Mouse (Mus musculus): ENCODE data around the gene Stard10. TPM values are rescaled to one million over a fixed set of nuclear protein-coding genes. Genes with fewer than 3 reads are reported as not detected.
A peak's percentile ranks its signal among the peaks of the same experiment; 100 is the strongest.

Stard10 gene
- polyA plus RNA-seq, 1 experiment, result 107 TPM

DNA sequence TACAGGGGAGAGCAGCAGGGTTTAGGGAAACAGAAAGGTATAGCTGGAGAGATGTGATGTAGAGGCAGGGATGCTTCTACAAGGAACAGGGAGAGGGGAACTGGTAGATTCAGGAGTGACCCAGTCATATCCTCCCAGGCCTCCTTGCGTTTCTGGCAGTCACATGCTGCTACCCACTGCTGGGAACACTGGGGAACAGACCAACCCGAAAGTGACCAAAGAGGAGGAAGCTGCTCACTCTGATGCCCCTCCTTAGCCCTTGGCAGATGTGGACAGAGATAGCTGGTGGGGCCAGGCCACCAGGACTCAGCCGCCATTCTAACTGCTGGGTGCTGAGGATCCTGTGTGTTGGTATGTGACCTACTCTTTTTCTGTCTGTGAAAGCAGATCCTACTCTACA is 66.9 kb downstream of the Stard10 start:
- no peak for DNase-seq
- TF ChIP-seq POLR2A (IDR thresholded peaks at IDR 0.05; ENCODE audit: borderline replicate concordance, extremely low read depth, low read depth, low read length), result no peak
- TF ChIP-seq CTCF (IDR thresholded peaks at IDR 0.05; ENCODE audit: insufficient read depth, low read length), result no peak
- Histone ChIP-seq H3K4me1 (ENCODE audit: control insufficient read depth, insufficient read depth, low read length) (peaks cover 25% of the 10 kb centered on the region), H3K4me3 (replicated peaks; ENCODE audit: extremely low read depth, low read depth, low read length) (no peak overlapping the region)
- WGBS, result 43% methylated on average over 3 of the region's 3 CpGs

DNA sequence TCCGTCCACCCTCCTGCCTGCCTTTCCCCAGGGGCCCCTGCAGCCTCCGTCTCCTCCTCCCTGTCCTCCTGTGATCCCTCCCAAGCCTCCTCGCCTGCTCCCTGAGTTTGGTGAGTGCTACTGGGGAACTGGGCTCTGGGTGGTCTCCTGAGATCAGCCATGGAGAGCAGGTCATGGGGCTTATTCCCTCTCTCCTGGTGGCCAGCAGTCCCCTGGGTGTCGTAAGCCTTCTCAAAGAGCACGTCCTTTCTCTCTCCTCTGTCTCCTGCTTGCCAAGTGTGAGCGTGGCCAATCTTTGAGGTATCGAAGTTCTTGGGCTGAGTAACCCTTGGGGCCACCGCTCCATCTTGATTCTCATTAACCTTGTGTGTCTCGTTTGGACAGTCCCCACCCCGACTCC is 68.0 kb downstream of the Stard10 start:
- TF ChIP-seq CTCF (IDR thresholded peaks at IDR 0.05; ENCODE audit: insufficient read depth, low read length), result no peak
- Histone ChIP-seq H3K4me3 (replicated peaks; ENCODE audit: extremely low read depth, low read depth, low read length) (peak overlapping the region; percentile 2), H3K4me1 (ENCODE audit: control insufficient read depth, insufficient read depth, low read length) (peaks cover 19% of the 10 kb centered on the region)
- no peak for DNase-seq
- WGBS, result 32% methylated on average over 10 of the region's 10 CpGs

DNA sequence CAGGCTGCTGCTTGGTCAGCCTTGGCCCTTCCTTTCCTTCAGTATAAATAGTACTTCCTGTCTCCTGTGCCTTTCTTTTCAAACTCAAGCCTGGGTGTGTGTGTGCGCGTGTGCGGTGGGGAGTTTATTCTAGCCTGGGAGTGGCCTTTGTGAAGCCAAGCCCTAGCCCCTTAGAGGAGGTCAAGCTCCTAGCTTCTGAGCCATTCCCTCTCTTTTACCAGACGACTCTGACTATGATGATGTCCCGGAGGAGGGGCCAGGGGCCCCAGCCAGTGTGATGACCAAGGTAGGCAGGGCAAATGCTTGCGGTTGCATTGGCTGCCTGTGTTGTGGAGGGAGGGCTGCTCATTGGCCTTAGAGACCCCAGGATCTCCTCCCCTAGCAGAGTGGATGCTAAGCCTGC is 68.4 kb downstream of the Stard10 start:
- DNase-seq, result no peak
- 32% methylated on average over 6 of the region's 6 CpGs for WGBS
- H3K4me1 ChIP-seq (ENCODE audit: control insufficient read depth, insufficient read depth, low read length), result peaks cover 19% of the 10 kb centered on the region
- TF ChIP-seq CTCF (IDR thresholded peaks at IDR 0.05; ENCODE audit: insufficient read depth, low read length), result no peak
- TF ChIP-seq POLR2A (IDR thresholded peaks at IDR 0.05; ENCODE audit: borderline replicate concordance, extremely low read depth, low read depth, low read length), result no peak
- H3K4me3 ChIP-seq (replicated peaks; ENCODE audit: extremely low read depth, low read depth, low read length), result peak overlapping the region; percentile 22

DNA sequence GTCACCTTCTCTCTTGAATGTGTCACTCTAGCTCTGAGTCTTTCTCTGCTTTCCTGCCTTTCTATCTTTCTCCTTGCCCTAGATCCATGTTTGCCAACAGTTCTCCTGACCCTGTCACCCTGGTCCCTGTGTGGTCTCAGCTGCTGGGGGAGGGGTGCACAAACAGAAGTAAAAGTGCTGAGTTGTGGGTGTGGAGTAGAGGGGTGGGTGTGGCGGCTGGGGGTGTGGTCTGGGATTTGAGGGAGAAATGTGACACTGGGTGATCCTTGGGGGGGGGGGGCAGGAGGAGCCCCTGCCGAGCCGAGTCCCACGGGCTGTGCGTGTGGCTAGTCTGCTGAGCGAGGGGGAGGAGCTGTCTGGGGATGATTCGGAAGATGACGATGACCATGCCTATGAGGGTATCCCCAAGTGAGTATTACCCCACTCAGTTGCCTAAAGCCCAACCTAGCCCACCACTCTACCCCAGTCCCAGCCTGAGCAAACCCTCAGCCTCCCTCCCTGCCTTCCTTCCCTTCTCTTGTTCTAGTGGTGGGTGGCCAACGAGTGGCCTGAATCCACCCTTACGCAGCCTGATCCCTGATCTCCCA is 69.1 kb downstream of the Stard10 start:
- 55% methylated on average over 10 of the region's 10 CpGs for WGBS
- TF ChIP-seq CTCF (IDR thresholded peaks at IDR 0.05; ENCODE audit: insufficient read depth, low read length), result no peak
- no peak for TF ChIP-seq POLR2A (IDR thresholded peaks at IDR 0.05; ENCODE audit: borderline replicate concordance, extremely low read depth, low read depth, low read length)
- Histone ChIP-seq H3K4me3 (replicated peaks; ENCODE audit: extremely low read depth, low read depth, low read length) (peak overlapping the region; percentile 6), H3K4me1 (ENCODE audit: control insufficient read depth, insufficient read depth, low read length) (peaks cover 19% of the 10 kb centered on the region)
- DNase-seq, result no peak

DNA sequence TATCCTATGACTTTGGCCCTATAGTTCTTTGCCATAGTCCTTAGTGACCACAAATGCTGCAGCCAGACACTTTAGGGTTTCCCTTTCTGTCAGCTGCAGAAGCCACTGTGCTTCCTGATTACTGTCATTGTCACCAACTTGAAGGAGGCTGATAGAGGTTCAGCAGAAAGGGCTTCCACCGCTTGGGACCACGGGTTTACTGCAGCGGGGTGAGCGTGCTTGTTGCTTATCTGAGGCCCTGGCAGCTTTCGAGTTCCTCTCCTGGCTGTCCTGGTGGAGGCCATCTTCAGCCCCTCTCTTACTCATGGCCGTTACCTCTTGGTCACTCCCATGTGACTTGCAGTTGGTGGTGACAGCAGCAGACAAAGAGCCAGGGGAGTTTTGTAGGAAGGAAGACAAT is 72.4 kb downstream of the Stard10 start:
- 75% methylated on average over 6 of the region's 6 CpGs for WGBS
- Histone ChIP-seq H3K4me3 (replicated peaks; ENCODE audit: extremely low read depth, low read depth, low read length) (no peak overlapping the region), H3K4me1 (ENCODE audit: control insufficient read depth, insufficient read depth, low read length) (peaks cover 28% of the 10 kb centered on the region)
- DNase-seq, result no peak
- TF ChIP-seq CTCF (IDR thresholded peaks at IDR 0.05; ENCODE audit: insufficient read depth, low read length), result no peak
- TF ChIP-seq POLR2A (IDR thresholded peaks at IDR 0.05; ENCODE audit: borderline replicate concordance, extremely low read depth, low read depth, low read length), result no peak

DNA sequence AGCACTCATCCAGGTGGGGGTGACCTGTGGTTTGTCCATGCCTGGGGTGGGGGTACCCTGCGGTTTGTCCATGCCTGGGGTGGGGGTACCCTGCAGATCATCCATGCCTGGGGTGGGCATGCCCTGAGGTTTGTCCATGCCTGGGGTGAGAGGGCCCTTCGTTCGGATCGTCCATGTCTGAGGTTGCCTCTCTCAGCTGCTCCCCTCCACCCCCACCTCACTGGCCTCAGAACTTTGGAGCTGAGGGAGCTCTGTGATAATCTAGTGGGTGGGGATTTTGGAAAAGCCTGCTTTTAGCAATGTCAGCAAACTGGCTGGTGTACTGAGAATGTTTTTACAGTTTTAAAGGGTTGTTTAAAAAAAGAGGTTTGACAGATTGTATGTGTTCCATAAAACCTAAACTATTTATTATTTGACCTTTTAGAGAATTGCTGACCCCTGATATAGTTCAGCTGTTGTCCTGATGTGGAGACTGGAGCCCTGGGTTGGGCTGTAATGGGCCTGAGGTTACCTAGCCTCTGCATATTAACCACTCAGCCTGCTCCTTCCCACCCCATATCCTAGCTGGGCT is 75.1 kb downstream of the Stard10 start:
- DNase-seq, result no peak
- Histone ChIP-seq H3K4me3 (replicated peaks; ENCODE audit: extremely low read depth, low read depth, low read length) (no peak overlapping the region), H3K4me1 (ENCODE audit: control insufficient read depth, insufficient read depth, low read length) (peaks cover 15% of the 10 kb centered on the region)
- TF ChIP-seq CTCF (IDR thresholded peaks at IDR 0.05; ENCODE audit: insufficient read depth, low read length) (no peak), POLR2A (IDR thresholded peaks at IDR 0.05; ENCODE audit: borderline replicate concordance, extremely low read depth, low read depth, low read length) (no peak)
- 70% methylated on average over 4 of the region's 4 CpGs for WGBS

DNA sequence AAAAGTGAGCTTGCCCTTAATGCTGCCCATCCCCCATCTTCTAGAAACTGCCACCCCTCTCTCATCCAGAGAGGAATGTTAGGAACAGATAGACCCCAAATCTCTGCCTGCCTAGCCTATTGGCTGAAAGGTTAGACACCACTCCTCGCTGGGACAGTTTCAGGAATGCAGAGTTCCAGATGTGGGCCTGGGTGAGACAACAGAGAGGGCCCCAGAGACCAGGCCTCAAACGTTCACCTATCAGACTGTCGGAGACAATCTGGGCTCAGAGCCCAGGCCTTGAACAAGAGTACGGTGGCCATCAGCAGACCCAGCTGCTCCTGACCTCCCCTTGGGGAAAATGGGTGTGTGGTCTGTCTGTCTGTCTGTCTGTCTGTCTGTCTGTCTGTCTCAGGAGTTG is 76.1 kb downstream of the Stard10 start:
- DNase-seq, result no peak
- Histone ChIP-seq H3K4me1 (ENCODE audit: control insufficient read depth, insufficient read depth, low read length) (peaks cover 15% of the 10 kb centered on the region), H3K4me3 (replicated peaks; ENCODE audit: extremely low read depth, low read depth, low read length) (no peak overlapping the region)
- TF ChIP-seq POLR2A (IDR thresholded peaks at IDR 0.05; ENCODE audit: borderline replicate concordance, extremely low read depth, low read depth, low read length), result no peak
- no peak for TF ChIP-seq CTCF (IDR thresholded peaks at IDR 0.05; ENCODE audit: insufficient read depth, low read length)
- 50% methylated on average over 4 of the region's 4 CpGs for WGBS

DNA sequence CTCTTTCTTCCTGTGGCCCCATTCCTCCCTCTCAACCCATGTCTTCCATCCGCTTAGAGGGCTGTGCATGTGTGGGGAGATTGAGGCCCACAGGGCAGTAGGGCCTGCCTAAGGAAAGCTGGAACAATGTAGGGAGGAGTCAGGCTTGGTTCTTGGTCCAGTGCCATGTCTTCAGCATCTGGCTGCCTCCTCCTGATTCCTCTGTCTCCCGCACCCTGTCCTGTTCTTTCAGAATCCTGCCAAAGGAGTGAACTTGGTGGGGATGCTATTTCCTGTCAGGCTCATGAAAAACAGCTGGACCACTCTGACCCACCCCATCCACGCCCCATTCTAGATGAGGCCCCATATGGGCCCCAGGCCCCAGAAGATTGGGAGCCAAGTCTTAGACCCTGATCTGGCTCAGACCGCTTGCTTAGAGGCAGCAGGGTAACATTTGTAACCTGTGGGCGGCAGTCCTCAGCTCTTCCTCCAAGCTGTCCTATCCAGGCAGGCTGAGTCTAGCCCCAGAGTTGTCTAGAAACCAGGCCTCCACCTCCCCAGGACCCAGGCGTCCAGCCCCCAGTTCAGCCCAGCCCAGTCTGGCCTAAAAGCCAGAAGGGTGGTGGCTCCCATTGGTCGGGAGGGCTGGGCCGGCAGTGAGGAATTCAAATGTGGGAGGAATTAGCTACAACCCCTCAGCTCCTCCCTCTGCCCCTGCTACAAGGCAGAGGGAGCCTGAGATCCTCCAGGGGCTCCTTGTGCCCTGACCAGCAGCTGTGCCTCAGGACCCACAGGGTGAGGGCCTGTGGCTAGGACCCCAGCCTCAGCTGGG is 77.0 kb downstream of the Stard10 start:
- H3K4me3 ChIP-seq (replicated peaks; ENCODE audit: extremely low read depth, low read depth, low read length), result no peak overlapping the region
- TF ChIP-seq CTCF (IDR thresholded peaks at IDR 0.05; ENCODE audit: insufficient read depth, low read length) (no peak), POLR2A (IDR thresholded peaks at IDR 0.05; ENCODE audit: borderline replicate concordance, extremely low read depth, low read depth, low read length) (peak; percentile 51; the same call in 1 of the 2 replicates)
- WGBS, result 37% methylated on average over 8 of the region's 8 CpGs

DNA sequence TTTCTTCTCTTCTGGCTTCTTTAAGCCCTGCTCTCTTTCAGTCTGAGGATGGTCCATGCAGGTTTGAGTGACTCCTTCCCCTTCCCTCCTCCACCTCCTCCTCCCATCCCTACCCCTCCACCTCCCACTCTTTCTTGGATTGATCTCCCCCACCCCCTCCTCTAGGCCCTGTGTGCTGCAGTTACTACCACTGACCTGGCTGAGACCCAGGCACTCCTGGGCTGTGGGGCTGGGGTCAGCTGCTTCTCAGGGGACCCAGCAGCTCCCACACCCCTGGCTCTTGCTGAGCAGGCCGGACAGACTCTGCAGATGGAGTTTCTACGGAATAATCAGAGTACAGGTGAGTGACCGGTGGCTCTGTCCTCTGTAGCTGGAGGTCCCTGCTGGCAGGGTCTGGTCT is 77.7 kb downstream of the Stard10 start:
- DNase-seq, result no peak
- TF ChIP-seq POLR2A (IDR thresholded peaks at IDR 0.05; ENCODE audit: borderline replicate concordance, extremely low read depth, low read depth, low read length) (no peak), CTCF (IDR thresholded peaks at IDR 0.05; ENCODE audit: insufficient read depth, low read length) (no peak)
- peaks cover 15% of the 10 kb centered on the region for H3K4me1 ChIP-seq (ENCODE audit: control insufficient read depth, insufficient read depth, low read length)
- WGBS, result 81% methylated on average over 3 of the region's 3 CpGs
- H3K4me3 ChIP-seq (replicated peaks; ENCODE audit: extremely low read depth, low read depth, low read length), result no peak overlapping the region

More for the DNA sequence above, 77.0 kb downstream of the Stard10 start:
- peaks cover 15% of the 10 kb centered on the region for H3K4me1 ChIP-seq (ENCODE audit: control insufficient read depth, insufficient read depth, low read length)
- peak; percentile 35 for DNase-seq

Measured in lung, adult 2 months (tissue).